Mouse (Mus musculus): Measurements from ENCODE around the gene Tcf19. TPM values are rescaled to one million over a fixed set of nuclear protein-coding genes. Genes with fewer than 3 reads are reported as not detected.

The Tcf19 gene
- total and polyA plus RNA-seq, 3 experiments: 29.7 to 38.4 (median 37.7) TPM

DNA sequence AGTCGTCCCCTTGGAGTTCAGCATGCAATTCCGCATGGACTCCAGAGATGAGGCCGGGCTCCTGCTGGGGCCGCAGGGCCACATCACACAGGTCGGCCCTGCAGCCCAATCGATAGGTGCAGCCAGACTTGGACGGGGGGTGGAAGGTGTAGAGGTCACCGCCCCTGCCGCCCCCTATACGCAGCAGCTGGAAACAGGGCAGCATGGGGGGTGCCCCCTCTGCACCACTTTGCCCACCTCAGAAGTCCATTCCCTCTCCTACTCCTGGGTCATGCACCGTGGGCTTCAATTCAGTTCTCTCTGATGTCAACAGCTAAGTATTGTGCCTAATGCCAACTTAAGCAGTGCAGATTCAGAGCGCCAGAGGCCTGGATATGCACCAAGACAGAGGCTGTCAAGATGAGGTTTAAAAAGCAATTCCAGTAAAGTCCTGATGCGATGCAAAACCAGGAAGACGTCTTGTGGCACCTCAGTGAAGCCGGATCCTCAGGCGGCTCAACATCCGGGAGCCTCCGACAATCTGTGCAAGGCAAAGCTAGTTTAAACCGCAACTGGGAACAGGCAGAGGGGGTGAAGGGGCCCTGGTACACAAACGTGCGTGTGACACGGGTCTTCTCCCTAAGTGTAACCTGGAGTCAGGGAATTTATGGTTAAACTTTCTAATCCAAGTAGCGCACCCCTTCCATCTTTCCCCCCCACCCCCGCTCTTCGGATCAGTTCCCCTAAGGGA, 548 bp downstream of the Tcf19 start:
- peak overlapping the region; percentile 68 to 72 (median 71) for H3K4me3 ChIP-seq (replicated peaks in 1 of 3; ENCODE audit: low read depth in 2 of 3, low read length in 2 of 3, poor library complexity in 1 of 3)
- no peaks in the 10 kb centered on the region for H3K27me3 ChIP-seq (replicated peaks)
- peaks cover 5% of the 10 kb centered on the region; the same call in 1 of the 2 replicates for H3K79me2 ChIP-seq (replicated peaks; ENCODE audit: control insufficient read depth, extremely low read depth, insufficient read depth, poor library complexity, severe bottlenecking)
- no peaks in the 10 kb centered on the region for H3K9me3 ChIP-seq (replicated peaks; ENCODE audit: low read length)
- TF ChIP-seq TCF12 (IDR thresholded peaks at IDR 0.05; ENCODE audit: low read depth, low read length): no peak
- peak overlapping the region; percentile 71 for H3K9ac ChIP-seq (ENCODE audit: insufficient read depth, low read depth)
- peak; percentile 43 for DNase-seq (ENCODE audit: extremely low read depth)
- H3K27ac ChIP-seq (ENCODE audit: insufficient read depth, low read depth): no peak overlapping the region
- peaks cover 7 to 41% of the 10 kb centered on the region in 2 experiments; a peak in 3 of 4 replicates for H3K4me1 ChIP-seq (ENCODE audit: control insufficient read depth in 1 of 2, insufficient read depth in 2 of 2)
- H3K36me3 ChIP-seq (replicated peaks in 1 of 2; ENCODE audit: control insufficient read depth in 1 of 2, insufficient read depth in 1 of 2, low read length in 1 of 2): peaks cover 11 to 46% of the 10 kb centered on the region in 2 experiments
- in situ Hi-C loops (cut with MboI; ENCODE audit: low pct_ligation_motif_present, low pct_unique_long_range_greater_than_20kb, low sequenced_read_pairs): loop anchor here (5.0 kb wide), 1 partner anchor 36 kb away; the partner anchor contains the start of gene Cdsn
- dilution Hi-C loops (cut with MboI; ENCODE audit: extremely low pct_ligation_motif_present, extremely low pct_unique_long_range_greater_than_20kb, low sequenced_read_pairs): no loop called here
- H3K4me2 ChIP-seq (ENCODE audit: insufficient read depth, low read depth, poor library complexity, severe bottlenecking): peak overlapping the region; percentile 77

DNA sequence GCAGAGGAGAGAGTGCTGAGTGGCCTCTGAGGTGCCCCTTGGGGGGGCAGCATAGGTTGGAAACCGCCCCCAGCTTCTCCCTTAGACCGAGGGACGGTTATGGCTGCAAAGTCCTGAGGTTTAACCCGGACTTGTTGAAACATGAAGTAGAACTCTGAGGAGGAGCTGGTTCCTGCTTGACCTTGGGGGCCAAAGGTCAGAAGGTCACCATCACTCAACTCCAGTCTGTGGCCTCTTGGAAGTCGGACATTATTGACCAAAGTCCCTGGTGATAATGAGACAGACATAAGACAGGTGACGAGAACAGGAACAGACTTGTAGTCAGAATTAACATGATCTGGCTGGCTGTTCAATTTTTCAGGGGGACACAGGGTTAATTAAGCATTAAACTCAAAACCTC, 1.9 kb downstream of the Tcf19 start:
- no peak overlapping the region for H3K27ac ChIP-seq (ENCODE audit: insufficient read depth, low read depth)
- H3K79me2 ChIP-seq (replicated peaks; ENCODE audit: control insufficient read depth, extremely low read depth, insufficient read depth, poor library complexity, severe bottlenecking): peaks cover 5% of the 10 kb centered on the region; the same call in 1 of the 2 replicates
- TF ChIP-seq E2F4 (IDR thresholded peaks at IDR 0.05; ENCODE audit: insufficient replicate concordance, low read depth, low read length): no peak
- H3K4me1 ChIP-seq (ENCODE audit: control insufficient read depth in 1 of 2, insufficient read depth in 2 of 2): peaks cover 7 to 40% of the 10 kb centered on the region in 2 experiments; a peak in 3 of 4 replicates
- H3K27me3 ChIP-seq (replicated peaks): no peaks in the 10 kb centered on the region
- H3K9me3 ChIP-seq (replicated peaks; ENCODE audit: low read length): no peaks in the 10 kb centered on the region
- no peak overlapping the region for H3K4me3 ChIP-seq (replicated peaks in 1 of 3; ENCODE audit: low read depth in 2 of 3, low read length in 2 of 3, poor library complexity in 1 of 3)
- H3K4me2 ChIP-seq (ENCODE audit: insufficient read depth, low read depth, poor library complexity, severe bottlenecking): peak overlapping the region; percentile 77
- dilution Hi-C loops (cut with MboI; ENCODE audit: extremely low pct_ligation_motif_present, extremely low pct_unique_long_range_greater_than_20kb, low sequenced_read_pairs): no loop called here
- in situ Hi-C loops (cut with MboI; ENCODE audit: low pct_ligation_motif_present, low pct_unique_long_range_greater_than_20kb, low sequenced_read_pairs): loop anchor here (5.0 kb wide), 1 partner anchor 38 kb away; the partner anchor contains the start of gene Cdsn
- H3K36me3 ChIP-seq (replicated peaks in 1 of 2; ENCODE audit: control insufficient read depth in 1 of 2, insufficient read depth in 1 of 2, low read length in 1 of 2): peaks cover 9 to 40% of the 10 kb centered on the region in 2 experiments
- peak overlapping the region; percentile 71; the same call in 1 of the 2 replicates for H3K9ac ChIP-seq (ENCODE audit: insufficient read depth, low read depth)
- no peak for DNase-seq (ENCODE audit: extremely low read depth)

DNA sequence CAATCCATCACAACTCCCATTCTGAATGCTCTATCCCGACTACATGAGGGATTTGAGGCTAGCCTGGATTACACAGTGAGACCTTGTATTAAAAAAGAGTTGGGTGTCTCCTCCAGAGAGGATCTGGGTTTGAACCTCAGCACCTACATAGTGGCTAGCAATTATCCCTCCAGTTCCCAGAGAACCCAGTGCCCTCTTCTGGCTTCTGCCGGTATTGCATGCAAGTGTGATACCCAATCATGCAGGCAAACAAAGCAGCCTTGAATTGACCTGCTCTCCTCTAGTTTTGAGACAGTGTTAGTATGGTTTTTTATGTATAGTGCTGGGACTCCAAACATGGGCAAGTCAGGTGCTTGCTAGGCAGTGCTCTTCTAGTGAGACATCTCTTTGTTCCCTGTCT, 2.7 kb downstream of the Tcf19 start:
- Histone ChIP-seq H3K4me3 (replicated peaks in 1 of 3; ENCODE audit: low read depth in 2 of 3, low read length in 2 of 3, poor library complexity in 1 of 3) (no peak overlapping the region), H3K9ac (ENCODE audit: insufficient read depth, low read depth) (no peak overlapping the region), H3K79me2 (replicated peaks; ENCODE audit: control insufficient read depth, extremely low read depth, insufficient read depth, poor library complexity, severe bottlenecking) (peaks cover 5% of the 10 kb centered on the region; the same call in 1 of the 2 replicates), H3K27ac (ENCODE audit: insufficient read depth, low read depth) (no peak overlapping the region), H3K27me3 (replicated peaks) (no peaks in the 10 kb centered on the region), H3K4me1 (ENCODE audit: control insufficient read depth in 1 of 2, insufficient read depth in 2 of 2) (peaks cover 7 to 45% of the 10 kb centered on the region in 2 experiments; a peak in 3 of 4 replicates), H3K4me2 (ENCODE audit: insufficient read depth, low read depth, poor library complexity, severe bottlenecking) (no peak overlapping the region), H3K9me3 (replicated peaks; ENCODE audit: low read length) (no peaks in the 10 kb centered on the region), H3K36me3 (replicated peaks in 1 of 2; ENCODE audit: control insufficient read depth in 1 of 2, insufficient read depth in 1 of 2, low read length in 1 of 2) (peaks cover 9 to 38% of the 10 kb centered on the region in 2 experiments)
- DNase-seq (ENCODE audit: extremely low read depth): peak; percentile 74
- TF ChIP-seq CTCF (conservative IDR thresholded peaks at IDR 0.05 in 1 of 2, IDR thresholded peaks at IDR 0.05 in 1 of 2; ENCODE audit: low read depth in 2 of 2, low read length in 2 of 2): peak; percentile 70 to 88
- TF ChIP-seq MYC (IDR thresholded peaks at IDR 0.05; ENCODE audit: low read depth, low read length): no peak
- TF ChIP-seq USF2 (conservative IDR thresholded peaks at IDR 0.05; ENCODE audit: low read depth, low read length): no peak
- no peak for TF ChIP-seq MEF2A (IDR thresholded peaks at IDR 0.05; ENCODE audit: borderline replicate concordance, low read depth, low read length)
- TF ChIP-seq KAT2A (IDR thresholded peaks at IDR 0.05; ENCODE audit: insufficient replicate concordance, low read length): no peak
- TF ChIP-seq JUND (conservative IDR thresholded peaks at IDR 0.05; ENCODE audit: low read depth, low read length): no peak
- TF ChIP-seq USF1 (IDR thresholded peaks at IDR 0.05; ENCODE audit: low read depth, low read length): no peak
- no peak for TF ChIP-seq ELF1 (IDR thresholded peaks at IDR 0.05; ENCODE audit: low read depth, low read length)
- no peak for TF ChIP-seq POLR2AphosphoS2 (IDR thresholded peaks at IDR 0.05; ENCODE audit: low read depth, low read length)
- TF ChIP-seq POLR2A (IDR thresholded peaks at IDR 0.05; ENCODE audit: low read depth, low read length): no peak
- TF ChIP-seq SMC3 (IDR thresholded peaks at IDR 0.05; ENCODE audit: low read depth, low read length): peak; percentile 48
- TF ChIP-seq MAX (IDR thresholded peaks at IDR 0.05; ENCODE audit: low read length): no peak
- TF ChIP-seq EP300 (IDR thresholded peaks at IDR 0.05; ENCODE audit: low read length): no peak
- TF ChIP-seq RAD21 (IDR thresholded peaks at IDR 0.05; ENCODE audit: low read depth, low read length): peak; percentile 30
- in situ Hi-C loops (cut with MboI; ENCODE audit: low pct_ligation_motif_present, low pct_unique_long_range_greater_than_20kb, low sequenced_read_pairs): no loop called here
- dilution Hi-C loops (cut with MboI; ENCODE audit: extremely low pct_ligation_motif_present, extremely low pct_unique_long_range_greater_than_20kb, low sequenced_read_pairs): no loop called here

Data from CH12.LX (cell line).